Mouse (Mus musculus) layer of hippocampus, postnatal 25 days (tissue): Measurements from ENCODE around the gene Cpm. TPM values are rescaled to one million over a fixed set of nuclear protein-coding genes. Genes with fewer than 3 reads are reported as not detected.
A peak's percentile ranks its signal among the peaks of the same experiment; 100 is the strongest.
"Not testable (repeated sequence)": the region's sequence is repeated elsewhere in the genome, so short reads cannot be mapped to it uniquely, and the experiment has no call there.

Experiments used
- DNase-seq, 2 experiments: peaks; one replicate each; pipeline ENCODE4 v3.0.0; 2022; ENCODE audit warnings: mixed read lengths in 2 of 2, low spot score in 1 of 2; ENCODE audit errors: extremely low spot score in 1 of 2
- total RNA-seq, 2 experiments: library from RNA; stranded (reverse); gene quantifications; 2 replicates each; pipeline ENCODE4 v1.2.3; 2021

The Cpm gene
- total RNA-seq, 2 experiments from 2014 or later, result 8.5 to 11.4 TPM

- DNase-seq, result peak; percentile 67 to 71
Observed at GRCm38 (mm10) chr10:117709930-117710603, 80.8 kb downstream of the Cpm start.

GRCm38 (mm10) chr10:117710604-117711141 is 81.4 kb downstream of the Cpm start, which contains the start of gene Mdm2:
Mdm2 (minus strand) TSS chr10:117710758.
- DNase-seq, result peak; percentile 99 to 100

GRCm38 (mm10) chr10:117711408-117711807 is 82.1 kb downstream of the Cpm start:
- DNase-seq, result no peak

- DNase-seq, result no peak
Observed at GRCm38 (mm10) chr10:117712191-117712754, 83.0 kb downstream of the Cpm start.

- no peak for DNase-seq
Observed at GRCm38 (mm10) chr10:117712871-117713270, 83.6 kb downstream of the Cpm start.

GRCm38 (mm10) chr10:117713466-117713865 is 84.2 kb downstream of the Cpm start:
- no peak for DNase-seq

- DNase-seq, result no peak
Observed at GRCm38 (mm10) chr10:117714048-117714545, 84.8 kb downstream of the Cpm start.

- DNase-seq, result no peak
Observed at GRCm38 (mm10) chr10:117714928-117715500, 85.7 kb downstream of the Cpm start.

GRCm38 (mm10) chr10:117715654-117716053 is 86.4 kb downstream of the Cpm start:
- not testable (repeated sequence) for DNase-seq

GRCm38 (mm10) chr10:117716686-117717085 is 87.4 kb downstream of the Cpm start:
- no peak for DNase-seq

GRCm38 (mm10) chr10:117717583-117717982 is 88.3 kb downstream of the Cpm start:
- no peak for DNase-seq

- no peak for DNase-seq
Observed at GRCm38 (mm10) chr10:117718161-117719119, 89.1 kb downstream of the Cpm start.

GRCm38 (mm10) chr10:117724136-117724718 is 94.9 kb downstream of the Cpm start:
- no peak for DNase-seq

- no peak for DNase-seq
Observed at GRCm38 (mm10) chr10:117724804-117725361, 95.6 kb downstream of the Cpm start.

GRCm38 (mm10) chr10:117725671-117726070 is 96.4 kb downstream of the Cpm start:
- DNase-seq, result no peak

- no peak for DNase-seq
Observed at GRCm38 (mm10) chr10:117726350-117726749, 97.0 kb downstream of the Cpm start.

GRCm38 (mm10) chr10:117726888-117727385 is 97.6 kb downstream of the Cpm start:
- DNase-seq, result no peak

- DNase-seq, result no peak
Observed at GRCm38 (mm10) chr10:117727518-117728110, 98.3 kb downstream of the Cpm start.

GRCm38 (mm10) chr10:117728574-117728973 is 99.3 kb downstream of the Cpm start:
- no peak for DNase-seq
